Mouse (Mus musculus) MEL (cell line): ENCODE data around the gene Gast. TPM values are rescaled to one million over a fixed set of nuclear protein-coding genes. Genes with fewer than 3 reads are reported as not detected.
A peak's percentile ranks its signal among the peaks of the same experiment; 100 is the strongest.
"Not testable (repeated sequence)": the region's sequence is repeated elsewhere in the genome, so short reads cannot be mapped to it uniquely, and the experiment has no call there.

ENCODE experiments used
- DNase-seq: peaks from one replicate; pipeline ENCODE4 v3.0.0; 2011; ENCODE audit warnings: low read depth, low spot score
- H3K27ac ChIP-seq: 2 replicates; pipeline ENCODE4 v1.5.1; 2012; ENCODE audit warnings: low read depth, mild to moderate bottlenecking, control low read depth, low read length, moderate library complexity; ENCODE audit not compliant: control insufficient read depth
- H3K27me3 ChIP-seq, 2 experiments: fragments of 150-350 bp in 1 of 2; sonication (generic) in 1 of 2; 2 replicates each; pipeline ENCODE4 v1.6.1; 2012; ENCODE audit warnings: low read length in 2 of 2, mild to moderate bottlenecking in 2 of 2, improper control_type of control experiment in 1 of 2, moderate library complexity in 1 of 2; ENCODE audit not compliant: insufficient read depth in 2 of 2, control insufficient read depth in 1 of 2
- H3K36me3 ChIP-seq, 2 experiments: 2 replicates each; pipeline ENCODE4 v1.6.1; 2012 to 2014; ENCODE audit warnings: low read length in 2 of 2, improper control_type of control experiment in 1 of 2, inconsistent platforms in 1 of 2, mild to moderate bottlenecking in 1 of 2; ENCODE audit not compliant: insufficient read depth in 2 of 2, control insufficient read depth in 1 of 2
- H3K4me1 ChIP-seq, 2 experiments: fragments of 150-350 bp in 1 of 2; sonication (generic) in 1 of 2; 2 replicates each; pipeline ENCODE4 v1.6.1; 2012; ENCODE audit warnings: low read length in 2 of 2, improper control_type of control experiment in 1 of 2, mild to moderate bottlenecking in 1 of 2; ENCODE audit not compliant: insufficient read depth in 2 of 2, control insufficient read depth in 1 of 2
- H3K4me3 ChIP-seq, 2 experiments: fragments of 150-350 bp in 1 of 2; sonication (generic) in 1 of 2; 2 replicates each; pipeline ENCODE4 v1.5.1; 2012; ENCODE audit warnings: low read depth in 2 of 2, low read length in 2 of 2, mild to moderate bottlenecking in 2 of 2, moderate library complexity in 2 of 2, control low read depth in 1 of 2, improper control_type of control experiment in 1 of 2; ENCODE audit not compliant: control insufficient read depth in 1 of 2, insufficient read depth in 1 of 2
- H3K79me2 ChIP-seq: 2 replicates; pipeline ENCODE4 v1.6.1; 2012; ENCODE audit warnings: mild to moderate bottlenecking, low read length, moderate library complexity; ENCODE audit not compliant: control insufficient read depth, poor library complexity, insufficient read depth
- H3K9ac ChIP-seq: 2 replicates; pipeline ENCODE4 v1.6.1; 2012; ENCODE audit warnings: low read depth, mild to moderate bottlenecking, control low read depth, low read length, moderate library complexity; ENCODE audit not compliant: control insufficient read depth, poor library complexity, severe bottlenecking
- H3K9me3 ChIP-seq: fragments of 150-350 bp; sonication (generic); replicated peaks from 2 replicates; pipeline ENCODE4 v1.6.1; 2012; ENCODE audit warnings: mild to moderate bottlenecking, low read length, improper control_type of control experiment, moderate library complexity; ENCODE audit not compliant: insufficient read depth
- CHD1 ChIP-seq: IDR thresholded peaks from 2 replicates; pipeline ENCODE4 v1.6.1; 2012; ENCODE audit warnings: low read depth, mild to moderate bottlenecking, inconsistent platforms, low read length, improper control_type of control experiment
- CTCF ChIP-seq, 3 experiments: IDR thresholded peaks in 2 of 3; conservative IDR thresholded peaks in 1 of 3; 2 replicates each; pipeline ENCODE4 v1.5.1; 2011 to 2012; ENCODE audit warnings: low read length in 3 of 3, low read depth in 2 of 3, mild to moderate bottlenecking in 2 of 3, improper control_type of control experiment in 1 of 3, inconsistent platforms in 1 of 3, mixed read lengths in 1 of 3, moderate library complexity in 1 of 3; ENCODE audit not compliant: control insufficient read depth in 1 of 3, insufficient read depth in 1 of 3, poor library complexity in 1 of 3, severe bottlenecking in 1 of 3
- ELF1 ChIP-seq: IDR thresholded peaks from 2 replicates; pipeline ENCODE4 v1.6.1; 2014; ENCODE audit warnings: low read depth, mild to moderate bottlenecking, inconsistent platforms, low read length, improper control_type of control experiment, moderate library complexity
- ETS1 ChIP-seq: IDR thresholded peaks from 2 replicates; pipeline ENCODE4 v1.6.1; 2012; ENCODE audit warnings: low read depth, mild to moderate bottlenecking, inconsistent platforms, low read length, improper control_type of control experiment, moderate library complexity
- GABPA ChIP-seq: IDR thresholded peaks from 2 replicates; pipeline ENCODE4 v1.6.1; 2012; ENCODE audit warnings: low read depth, mild to moderate bottlenecking, inconsistent platforms, low read length, improper control_type of control experiment, moderate library complexity
- GATA1 ChIP-seq: IDR thresholded peaks from 2 replicates; pipeline ENCODE4 v1.6.1; 2011; ENCODE audit warnings: low read depth, low read length, improper control_type of control experiment
- JUND ChIP-seq: IDR thresholded peaks from 2 replicates; pipeline ENCODE4 v1.6.1; 2011; ENCODE audit warnings: low read depth, mild to moderate bottlenecking, improper control_type of control experiment, low read length
- KAT2A ChIP-seq: conservative IDR thresholded peaks from 2 replicates; pipeline ENCODE4 v1.6.1; 2012; ENCODE audit warnings: low read depth, low read length, improper control_type of control experiment, inconsistent platforms
- MAFK ChIP-seq: IDR thresholded peaks from 2 replicates; pipeline ENCODE4 v1.6.1; 2011; ENCODE audit warnings: low read depth, mild to moderate bottlenecking, low read length, improper control_type of control experiment, borderline replicate concordance
- MYB ChIP-seq: IDR thresholded peaks from 2 replicates; pipeline ENCODE4 v1.6.1; 2011; ENCODE audit warnings: mild to moderate bottlenecking, low read depth, low read length, improper control_type of control experiment
- NELFE ChIP-seq: IDR thresholded peaks from 2 replicates; pipeline ENCODE4 v1.6.1; 2011; ENCODE audit warnings: low read depth, low read length, improper control_type of control experiment
- POLR2A ChIP-seq, 2 experiments: IDR thresholded peaks; 2 replicates each; pipeline ENCODE4 v1.6.1; 2011 to 2012; ENCODE audit warnings: low read length in 2 of 2, mild to moderate bottlenecking in 2 of 2, control low read depth in 1 of 2, improper control_type of control experiment in 1 of 2, low read depth in 1 of 2, moderate library complexity in 1 of 2; ENCODE audit not compliant: control insufficient read depth in 1 of 2, insufficient read depth in 1 of 2, poor library complexity in 1 of 2
- POLR2AphosphoS2 ChIP-seq: IDR thresholded peaks from 2 replicates; pipeline ENCODE4 v1.6.1; 2011; ENCODE audit warnings: low read length, improper control_type of control experiment
- TAL1 ChIP-seq: IDR thresholded peaks from 2 replicates; pipeline ENCODE4 v1.6.1; 2012; ENCODE audit warnings: mild to moderate bottlenecking, inconsistent platforms, low read length, moderate library complexity, mixed read lengths
- TBP ChIP-seq: IDR thresholded peaks from 2 replicates; pipeline ENCODE4 v1.8.0; 2011; ENCODE audit warnings: low read depth, low read length, improper control_type of control experiment
- UBTF ChIP-seq: IDR thresholded peaks from 2 replicates; pipeline ENCODE4 v1.6.1; 2012; ENCODE audit warnings: low read depth, mild to moderate bottlenecking, inconsistent platforms, low read length, improper control_type of control experiment, moderate library complexity, borderline replicate concordance; ENCODE audit not compliant: insufficient read depth
- USF1 ChIP-seq: IDR thresholded peaks from 2 replicates; pipeline ENCODE4 v1.6.1; 2014; ENCODE audit warnings: low read depth, mild to moderate bottlenecking, inconsistent platforms, low read length, improper control_type of control experiment, moderate library complexity
- ZMIZ1 ChIP-seq: IDR thresholded peaks from 2 replicates; pipeline ENCODE4 v1.6.1; 2012; ENCODE audit warnings: low read depth, mild to moderate bottlenecking, inconsistent platforms, low read length, improper control_type of control experiment, moderate library complexity
- ZNF384 ChIP-seq: IDR thresholded peaks from 2 replicates; pipeline ENCODE4 v1.6.1; 2012; ENCODE audit warnings: low read depth, mild to moderate bottlenecking, inconsistent platforms, low read length, improper control_type of control experiment
- polyA plus RNA-seq, 2 experiments: library from polyadenylated mRNA; stranded (reverse) in 1 of 2; unstranded in 1 of 2; fragments of >175 nt in 1 of 2; fragments of >200 nt in 1 of 2; gene quantifications; 2 replicates each; pipeline versions ENCODE4 v1.2.1 to v1.2.4; 2012; ENCODE audit warnings: low replicate concordance in 2 of 2, low read depth in 1 of 2; ENCODE audit not compliant: insufficient read length in 2 of 2, insufficient read depth in 1 of 2, missing spikeins in 1 of 2
- total RNA-seq: library from RNA; depleted of rRNA; stranded (reverse); fragments of 300-350 nt; gene quantifications from 2 replicates; pipeline ENCODE4 v1.2.3, GENCODE M21; 2012

Gene Gast
- total and polyA plus RNA-seq, 3 experiments: not detected

DNA sequence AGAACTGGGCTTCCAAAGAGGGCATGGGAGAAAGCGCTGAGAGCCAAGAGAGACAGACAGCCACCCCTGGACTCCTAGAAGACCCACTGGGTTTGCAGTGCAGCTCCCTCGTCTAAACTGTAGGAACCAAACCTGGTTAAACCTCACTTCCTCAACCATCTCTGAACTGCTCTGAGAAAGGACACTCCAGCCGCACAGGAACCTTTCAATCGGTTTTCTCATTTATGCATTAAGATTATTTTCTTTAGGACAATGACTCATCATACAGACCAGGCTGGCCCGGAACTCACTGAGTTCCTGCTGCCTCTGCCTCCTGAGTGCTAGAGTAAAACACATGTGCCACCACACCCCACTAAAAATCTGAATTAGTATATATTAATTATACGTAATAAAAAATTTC is 6.4 kb upstream of the Gast start:
- Histone ChIP-seq H3K27me3 (no peaks in the 10 kb centered on the region; a peak in 1 of 4 replicates), H3K9me3 (no peaks in the 10 kb centered on the region), H3K4me1 (peaks cover 6% of the 10 kb centered on the region in 2 experiments), H3K36me3 (peaks cover 0 to 10% of the 10 kb centered on the region in 2 experiments; a peak in 2 of 4 replicates), H3K79me2 (no peaks in the 10 kb centered on the region), H3K4me3 (no peak overlapping the region), H3K27ac (no peak overlapping the region), H3K9ac (no peak overlapping the region)
- TF ChIP-seq MAFK (no peak), POLR2A (IDR thresholded peaks at IDR 0.05; ENCODE audit: control insufficient read depth in 1 of 2, insufficient read depth in 1 of 2, low read depth in 1 of 2, low read length in 2 of 2, poor library complexity in 1 of 2) (no peak), CTCF (IDR thresholded peaks at IDR 0.05 in 2 of 3, conservative IDR thresholded peaks at IDR 0.05 in 1 of 3; ENCODE audit: control insufficient read depth in 1 of 3, insufficient read depth in 1 of 3, low read depth in 2 of 3, low read length in 3 of 3, poor library complexity in 1 of 3, severe bottlenecking in 1 of 3) (no peak)
- peak; percentile 62 for DNase-seq

DNA sequence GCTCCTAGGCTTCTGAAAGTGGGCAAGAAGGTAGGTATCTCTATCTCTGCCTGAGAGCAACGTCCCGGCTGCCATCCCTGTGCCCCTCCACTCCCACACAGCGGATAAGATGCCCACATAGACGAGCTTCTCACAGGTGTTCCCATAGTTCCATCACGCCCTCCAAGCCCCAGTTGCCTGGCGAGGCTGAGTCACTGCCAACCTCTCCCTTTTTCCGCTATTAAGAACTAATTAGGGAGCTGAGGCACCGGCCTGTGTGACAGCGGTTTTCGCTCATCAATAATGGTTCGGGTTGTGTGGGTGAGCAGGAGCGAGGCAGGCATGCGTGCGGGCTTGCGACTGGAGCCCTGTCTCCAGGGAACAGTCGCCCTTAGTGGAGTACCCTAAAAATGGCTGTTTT is 4.0 kb upstream of the Gast start:
- H3K9me3 ChIP-seq: no peaks in the 10 kb centered on the region
- no peak overlapping the region for H3K4me3 ChIP-seq
- H3K36me3 ChIP-seq: peaks cover 0 to 6% of the 10 kb centered on the region in 2 experiments; a peak in 2 of 4 replicates
- H3K9ac ChIP-seq: no peak overlapping the region
- H3K27me3 ChIP-seq: no peaks in the 10 kb centered on the region; a peak in 1 of 4 replicates
- no peaks in the 10 kb centered on the region for H3K79me2 ChIP-seq
- no peak for TF ChIP-seq POLR2AphosphoS2
- TF ChIP-seq, all 39 proteins: peak for 0
- H3K4me1 ChIP-seq: peaks cover under 1 to 2% of the 10 kb centered on the region in 2 experiments; a peak in 3 of 4 replicates
- DNase-seq: no peak
- no peak overlapping the region for H3K27ac ChIP-seq

DNA sequence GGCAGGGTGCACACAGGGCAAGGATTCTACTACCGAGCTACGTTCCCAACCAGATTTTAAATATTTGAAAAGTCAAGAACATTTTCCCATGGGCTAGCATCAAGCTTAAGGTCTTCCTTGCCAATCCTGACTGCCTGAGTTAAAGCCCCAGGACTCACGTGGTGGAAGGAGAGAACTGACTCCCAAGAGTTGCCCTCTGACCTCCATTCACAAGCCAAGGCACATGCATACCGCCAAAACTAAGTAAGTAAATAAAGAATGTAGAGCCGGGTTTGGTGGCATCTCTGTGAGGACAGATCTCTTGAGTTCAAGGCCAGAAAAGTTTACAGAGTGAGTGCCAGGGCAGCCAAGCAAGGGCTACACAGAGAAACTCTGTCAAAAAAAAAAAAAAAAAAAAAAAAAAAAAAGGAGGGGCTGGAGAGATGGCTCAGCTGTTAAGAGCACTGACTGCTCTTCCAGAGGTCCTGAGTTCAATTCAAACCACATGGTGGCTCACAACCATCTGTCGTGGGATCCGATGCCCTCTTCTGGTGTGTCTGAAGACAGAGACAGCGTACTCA is 3.3 kb upstream of the Gast start:
- DNase-seq, H3K79me2 ChIP-seq, H3K9me3 ChIP-seq, H3K36me3 ChIP-seq, H3K4me1 ChIP-seq, H3K27me3 ChIP-seq, H3K4me3 ChIP-seq, H3K9ac ChIP-seq, H3K27ac ChIP-seq: not testable (repeated sequence)
- TF ChIP-seq ZNF384: peak; percentile 68

DNA sequence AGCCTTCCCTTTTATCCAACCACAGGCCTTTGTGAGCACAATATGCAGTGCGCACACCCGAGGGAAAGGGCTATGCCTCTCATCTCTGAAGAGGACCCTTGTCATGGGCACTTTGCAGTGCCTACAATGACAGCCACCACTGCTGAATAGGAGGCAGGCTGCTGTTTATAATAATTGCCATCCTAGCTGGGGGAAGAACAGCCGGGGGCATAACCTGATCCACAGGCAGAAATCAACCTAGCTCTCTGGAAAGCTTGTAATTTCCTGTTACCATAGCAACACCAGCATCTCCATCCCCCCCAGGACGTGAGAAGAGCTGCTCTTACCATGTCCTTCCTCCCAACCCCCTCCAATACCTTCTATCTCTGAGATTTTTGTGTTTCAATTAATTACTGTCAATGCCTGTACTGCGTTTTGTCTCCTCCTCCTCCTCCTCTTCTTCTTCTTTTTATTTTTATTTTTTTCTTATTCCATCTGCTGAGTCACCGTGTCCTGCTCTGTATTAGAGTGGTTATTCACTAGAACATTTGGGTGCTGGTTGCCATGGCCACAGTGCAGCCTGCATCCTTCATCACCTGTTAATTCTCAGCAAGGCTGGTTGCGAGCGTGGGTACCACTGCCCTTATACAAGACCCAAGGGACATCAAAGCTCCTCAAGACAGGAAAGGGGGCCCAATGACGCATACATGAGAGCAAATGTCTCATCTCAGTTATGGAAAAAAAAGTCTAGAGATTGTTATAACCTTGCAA is 1.3 kb upstream of the Gast start:
- no peak overlapping the region for H3K9ac ChIP-seq
- DNase-seq: no peak
- H3K9me3 ChIP-seq: no peaks in the 10 kb centered on the region
- H3K27ac ChIP-seq: no peak overlapping the region
- TF ChIP-seq UBTF (no peak), NELFE (no peak), MYB (no peak), ZMIZ1 (no peak), ETS1 (no peak), USF1 (no peak), ELF1 (no peak), GATA1 (no peak), JUND (no peak), MAFK (no peak), GABPA (no peak), TBP (no peak), CHD1 (no peak), KAT2A (no peak), TAL1 (no peak)
- TF ChIP-seq, all 39 proteins: peak for 0
- no peaks in the 10 kb centered on the region for H3K36me3 ChIP-seq
- no peaks in the 10 kb centered on the region for H3K4me1 ChIP-seq
- H3K4me3 ChIP-seq: no peak overlapping the region
- H3K27me3 ChIP-seq: peaks cover 1 to 4% of the 10 kb centered on the region in 2 experiments
- H3K79me2 ChIP-seq: no peaks in the 10 kb centered on the region
